Mouse (Mus musculus): ENCODE measurements at regions not wholly inside any gene's neighbourhood (a gene's known extent, or its start where the extent isn't known, plus 50 kb on each side); places are given as distances from the start of the nearest gene placed in this dataset.
A peak's percentile ranks its signal among the peaks of the same experiment; 100 is the strongest.

GRCm38 (mm10) chr1:77168316-77168715 is 346.6 kb downstream of the Epha4 start:
- DNase-seq (ENCODE audit: low read depth, low spot score): no peak

- no peak for DNase-seq (ENCODE audit: low read depth, low spot score)
Measured at GRCm38 (mm10) chr1:77172463-77172862, 342.4 kb downstream of the Epha4 start.

GRCm38 (mm10) chr1:77174801-77175200 is 340.1 kb downstream of the Epha4 start:
- DNase-seq (ENCODE audit: low read depth, low spot score): no peak

GRCm38 (mm10) chr1:77175214-77175613 is 339.7 kb downstream of the Epha4 start:
- no peak for DNase-seq (ENCODE audit: low read depth, low spot score)

- no peak for DNase-seq (ENCODE audit: low read depth, low spot score)
Measured at GRCm38 (mm10) chr1:77176516-77176915, 338.4 kb downstream of the Epha4 start.

GRCm38 (mm10) chr1:77183965-77184364 is 330.9 kb downstream of the Epha4 start:
- peak; percentile 24 for DNase-seq (ENCODE audit: low read depth, low spot score)

GRCm38 (mm10) chr1:77190141-77190540 is 324.7 kb downstream of the Epha4 start:
- no peak for DNase-seq (ENCODE audit: low read depth, low spot score)

GRCm38 (mm10) chr1:77201321-77201917 is 313.5 kb downstream of the Epha4 start:
- no peak for DNase-seq (ENCODE audit: low read depth, low spot score)

GRCm38 (mm10) chr1:77202948-77203347 is 311.9 kb downstream of the Epha4 start:
- no peak for DNase-seq (ENCODE audit: low read depth, low spot score)

- DNase-seq (ENCODE audit: low read depth, low spot score): no peak
Measured at GRCm38 (mm10) chr1:77206535-77206934, 308.4 kb downstream of the Epha4 start.

- DNase-seq (ENCODE audit: low read depth, low spot score): no peak
Measured at GRCm38 (mm10) chr1:77209395-77209794, 305.5 kb downstream of the Epha4 start.

- DNase-seq (ENCODE audit: low read depth, low spot score): peak; percentile 5
Measured at GRCm38 (mm10) chr1:77213462-77214098, 301.3 kb downstream of the Epha4 start.

- DNase-seq (ENCODE audit: low read depth, low spot score): no peak
Measured at GRCm38 (mm10) chr1:77219488-77220321, 295.2 kb downstream of the Epha4 start.

- DNase-seq (ENCODE audit: low read depth, low spot score): no peak
Measured at GRCm38 (mm10) chr1:77220322-77220590, 294.6 kb downstream of the Epha4 start.

GRCm38 (mm10) chr1:77220783-77221182 is 294.1 kb downstream of the Epha4 start:
- DNase-seq (ENCODE audit: low read depth, low spot score): no peak

- DNase-seq (ENCODE audit: low read depth, low spot score): no peak
Measured at GRCm38 (mm10) chr1:77221900-77222299, 293.0 kb downstream of the Epha4 start.

- no peak for DNase-seq (ENCODE audit: low read depth, low spot score)
Measured at GRCm38 (mm10) chr1:77226546-77226945, 288.3 kb downstream of the Epha4 start.

GRCm38 (mm10) chr1:77226991-77227515 is 287.8 kb downstream of the Epha4 start:
- DNase-seq (ENCODE audit: low read depth, low spot score): no peak

- DNase-seq (ENCODE audit: low read depth, low spot score): no peak
Measured at GRCm38 (mm10) chr1:77227800-77228199, 287.1 kb downstream of the Epha4 start.

GRCm38 (mm10) chr1:77229561-77229960 is 285.3 kb downstream of the Epha4 start:
- DNase-seq (ENCODE audit: low read depth, low spot score): peak; percentile 31

GRCm38 (mm10) chr1:77233010-77233409 is 281.9 kb downstream of the Epha4 start:
- DNase-seq (ENCODE audit: low read depth, low spot score): no peak

GRCm38 (mm10) chr1:77244642-77245041 is 270.2 kb downstream of the Epha4 start:
- no peak for DNase-seq (ENCODE audit: low read depth, low spot score)

GRCm38 (mm10) chr1:77246047-77246446 is 268.8 kb downstream of the Epha4 start:
- no peak for DNase-seq (ENCODE audit: low read depth, low spot score)
